Mouse (Mus musculus): ENCODE data around the gene Vmn1r53. TPM values are rescaled to one million over a fixed set of nuclear protein-coding genes. Genes with fewer than 3 reads are reported as not detected.
"Not testable (repeated sequence)": the region's sequence is repeated elsewhere in the genome, so short reads cannot be mapped to it uniquely, and the experiment has no call there.

The Vmn1r53 gene
- total RNA-seq (2021), result not detected
- long read RNA-seq, experiment 1, result 0 reads
- long read RNA-seq, experiment 2, result 0 reads

- no peak for DNase-seq
Observed at GRCm38 (mm10) chr6:90224338-90224737, at the start of gene Vmn1r53. Vmn1r53 (minus strand) TSS chr6:90224438.

- DNase-seq, result no peak
Observed at GRCm38 (mm10) chr6:90246000-90246399, 21.8 kb upstream of the Vmn1r53 start, which contains the start of gene Vmn1r54. Vmn1r54 (plus strand) TSS chr6:90246300.

GRCm38 (mm10) chr6:90244019-90244418 lies 19.8 kb upstream of the Vmn1r53 start:
- DNase-seq, result no peak

- no peak for DNase-seq
Observed at GRCm38 (mm10) chr6:90232681-90233080, 8.4 kb upstream of the Vmn1r53 start.

GRCm38 (mm10) chr6:90232114-90232513 lies 7.9 kb upstream of the Vmn1r53 start:
- not testable (repeated sequence) for DNase-seq

GRCm38 (mm10) chr6:90202493-90202892 lies 21.7 kb downstream of the Vmn1r53 start, which contains the start of gene V1ra8:
V1ra8 (plus strand) TSS chr6:90202793.
- not testable (repeated sequence) for DNase-seq

- DNase-seq, result no peak
Observed at GRCm38 (mm10) chr6:90174508-90174907, 49.7 kb downstream of the Vmn1r53 start, which contains the start of gene Vmn1r52. Vmn1r52 (plus strand) TSS chr6:90174808.

Other genes with a start within 250 kb of the Vmn1r53 start
- not detected for gene Vmn1r47, start 208.3 kb downstream of the Vmn1r53 start, total RNA-seq (2021)
- not detected for gene Vmn1r48, start 187.6 kb downstream of the Vmn1r53 start, total RNA-seq (2021)
- gene Vmn1r49, start 145.9 kb downstream of the Vmn1r53 start, total RNA-seq (2021), result not detected
- gene Vmn1r50, start 123.0 kb downstream of the Vmn1r53 start, total RNA-seq (2021), result not detected
- not detected for gene Vmn1r51, start 101.8 kb downstream of the Vmn1r53 start, total RNA-seq (2021)
- gene Vmn1r52, start 49.6 kb downstream of the Vmn1r53 start, total RNA-seq (2021), result not detected
- gene V1ra8, start 21.6 kb downstream of the Vmn1r53 start, total RNA-seq (2021), result not detected
- not detected for gene Vmn1r54, start 21.9 kb upstream of the Vmn1r53 start, total RNA-seq (2021)
- gene BC048671, start 76.8 kb upstream of the Vmn1r53 start, total RNA-seq (2021), result not detected
- gene Chst13, start 100.7 kb upstream of the Vmn1r53 start, total RNA-seq (2021), result 1 to 10 TPM in 1 of 2 experiments, under 1 TPM in 1; 0.88 to 1.7 TPM
- gene Uroc1, start 108.8 kb upstream of the Vmn1r53 start, total RNA-seq (2021), result 10 to 100 TPM; 14.8 to 37.5 TPM
- gene Zxdc, start 145.1 kb upstream of the Vmn1r53 start, total RNA-seq (2021), result 10 to 100 TPM; 17.6 to 18.7 TPM
- gene Cfap100, start 204.4 kb upstream of the Vmn1r53 start, total RNA-seq (2021), result under 1 TPM; 0.58 to 0.90 TPM
- gene Klf15, start 238.1 kb upstream of the Vmn1r53 start, total RNA-seq (2021), result 10 to 100 TPM; 14.8 to 42.1 TPM

All from adrenal gland, postnatal 10 days (tissue).